Mouse (Mus musculus) C2C12 (cell line): ENCODE results near the gene Baz1a.

Experiments
- CTCF ChIP-seq: IDR thresholded peaks from one replicate; pipeline ENCODE4 v1.5.1; 2011; ENCODE audit not compliant: control insufficient read depth, insufficient read depth, insufficient read length
- FOSL1 ChIP-seq: IDR thresholded peaks from one replicate; pipeline ENCODE4 v1.8.0; 2011; ENCODE audit warnings: mild to moderate bottlenecking, low read length; ENCODE audit not compliant: poor library complexity, insufficient read depth, severe bottlenecking
- MAX ChIP-seq: IDR thresholded peaks from one replicate; pipeline ENCODE4 v1.6.1; 2011; ENCODE audit warnings: mild to moderate bottlenecking, control low read depth
- MYOD1 ChIP-seq: IDR thresholded peaks from one replicate; pipeline ENCODE4 v1.6.1; 2011; ENCODE audit warnings: low read depth; ENCODE audit not compliant: control insufficient read depth, insufficient read length
- USF1 ChIP-seq: IDR thresholded peaks from one replicate; pipeline ENCODE4 v1.6.1; 2011; ENCODE audit warnings: low read depth, mild to moderate bottlenecking, control low read depth, moderate library complexity

- TF ChIP-seq CTCF: no peak
- TF ChIP-seq MYOD1: no peak
- TF ChIP-seq USF1: no peak
- no peak for TF ChIP-seq FOSL1
- no peak for TF ChIP-seq MAX
These were observed 123.7 kb downstream of the Baz1a start for GRCm38 (mm10) chr12:54890426-54890825.
